Mouse (Mus musculus) midbrain, embryonic 15.5 days (tissue): ENCODE data around the gene Pbx3. TPM values are rescaled to one million over a fixed set of nuclear protein-coding genes. Genes with fewer than 3 reads are reported as not detected.

ENCODE experiments used
- ATAC-seq: fragments of 200-750 bp; cut with Nextera tagmentation; replicated peaks from 2 replicates; pipeline ENCODE4 v1.8.0; 2017; ENCODE audit warnings: moderate TSS enrichment
- H3K27ac ChIP-seq: fragments of 300-500 bp; sonication (generic); 2 replicates; pipeline ENCODE4 v1.5.1; 2015; ENCODE audit warnings: mild to moderate bottlenecking, inconsistent platforms
- H3K27me3 ChIP-seq: fragments of 300-500 bp; sonication (generic); replicated peaks from 2 replicates; pipeline ENCODE4 v1.6.1; 2015; ENCODE audit warnings: inconsistent platforms
- H3K36me3 ChIP-seq: fragments of 300-500 bp; sonication (generic); replicated peaks from 2 replicates; pipeline ENCODE4 v1.6.1; 2015; ENCODE audit warnings: inconsistent platforms
- H3K4me1 ChIP-seq: fragments of 300-500 bp; sonication (generic); 2 replicates; pipeline ENCODE4 v1.6.1; 2015; ENCODE audit warnings: inconsistent platforms
- H3K4me2 ChIP-seq: fragments of 300-500 bp; sonication (generic); 2 replicates; pipeline ENCODE4 v1.6.1; 2015; ENCODE audit warnings: inconsistent platforms, mild to moderate bottlenecking, moderate library complexity
- H3K4me3 ChIP-seq: fragments of 300-500 bp; sonication (generic); 2 replicates; pipeline ENCODE4 v1.5.1; 2015; ENCODE audit warnings: mild to moderate bottlenecking, inconsistent platforms
- H3K9ac ChIP-seq: fragments of 300-500 bp; sonication (generic); 2 replicates; pipeline ENCODE4 v1.6.1; 2015; ENCODE audit warnings: mild to moderate bottlenecking, inconsistent platforms
- H3K9me3 ChIP-seq: fragments of 300-500 bp; sonication (generic); 2 replicates; pipeline ENCODE4 v1.6.1; 2016; ENCODE audit warnings: inconsistent platforms
- WGBS: fragments of 180-500 bp; shearing (Covaris S2); methylation state at CpG from one replicate; pipeline ENCODE4 v1.1.7; 2015; ENCODE audit warnings: mixed read lengths; 5-methylcytosine and 5-hydroxymethylcytosine counted together
- polyA plus RNA-seq: library from polyadenylated mRNA; unstranded; fragments of >200 nt; fragmentation: Nextera tagmentation; extraction: Ambion mirVana; gene quantifications from 2 replicates; pipeline ENCODE4 v1.2.1, GENCODE M21; 2015

Pbx3 gene
- polyA plus RNA-seq, 1 experiment from 2014 or later: 106 TPM

- H3K9ac ChIP-seq: no peak overlapping the region
- H3K27ac ChIP-seq: no peak overlapping the region
- WGBS: 60% methylated on average over 5 of the region's 5 CpGs
- H3K4me2 ChIP-seq: no peak overlapping the region
- H3K36me3 ChIP-seq: no peaks in the 10 kb centered on the region
- no peaks in the 10 kb centered on the region for H3K27me3 ChIP-seq
- H3K4me1 ChIP-seq: no peaks in the 10 kb centered on the region; the same call in 1 of the 2 replicates
- no peaks in the 10 kb centered on the region for H3K9me3 ChIP-seq
- no peak for ATAC-seq
- H3K4me3 ChIP-seq: no peak overlapping the region
Measured at GRCm38 (mm10) chr2:34154833-34155232, 218.1 kb downstream of the Pbx3 start.

GRCm38 (mm10) chr2:34153336-34153735 is 219.6 kb downstream of the Pbx3 start:
- no peaks in the 10 kb centered on the region; the same call in 1 of the 2 replicates for H3K4me1 ChIP-seq
- no peaks in the 10 kb centered on the region for H3K9me3 ChIP-seq
- no peak for ATAC-seq
- no peak overlapping the region for H3K27ac ChIP-seq
- WGBS: 68% methylated on average over 6 of the region's 6 CpGs
- no peak overlapping the region for H3K4me2 ChIP-seq
- H3K36me3 ChIP-seq: no peaks in the 10 kb centered on the region
- H3K9ac ChIP-seq: no peak overlapping the region
- no peak overlapping the region for H3K4me3 ChIP-seq
- H3K27me3 ChIP-seq: no peaks in the 10 kb centered on the region

GRCm38 (mm10) chr2:34150560-34150959 is 222.4 kb downstream of the Pbx3 start:
- H3K4me1 ChIP-seq: peaks cover 2% of the 10 kb centered on the region; the same call in 1 of the 2 replicates
- H3K27ac ChIP-seq: no peak overlapping the region
- no peaks in the 10 kb centered on the region for H3K36me3 ChIP-seq
- ATAC-seq: no peak
- no peaks in the 10 kb centered on the region for H3K9me3 ChIP-seq
- H3K9ac ChIP-seq: no peak overlapping the region
- no peaks in the 10 kb centered on the region for H3K27me3 ChIP-seq
- 93% methylated on average over 4 of the region's 4 CpGs for WGBS
- H3K4me3 ChIP-seq: no peak overlapping the region
- H3K4me2 ChIP-seq: no peak overlapping the region

DNA sequence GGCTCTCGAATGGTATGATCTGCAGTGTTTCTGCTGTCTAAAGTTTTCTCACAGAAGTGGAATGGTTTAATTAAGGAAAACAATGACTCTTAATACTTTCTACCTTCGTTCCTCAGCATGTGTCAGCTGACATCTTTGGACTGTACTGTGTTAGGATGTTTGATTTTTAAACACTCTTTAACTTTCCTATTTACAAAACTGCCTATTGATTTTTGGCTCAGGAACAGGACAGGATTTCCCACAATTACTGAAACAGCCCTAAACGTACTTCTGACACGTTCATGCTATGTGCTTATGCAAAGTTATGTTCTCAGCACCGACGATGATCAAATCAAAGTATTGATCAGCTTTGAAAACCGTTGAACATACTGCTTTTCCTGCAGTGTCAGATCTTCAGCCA is 224.7 kb downstream of the Pbx3 start:
- no peak for ATAC-seq
- Histone ChIP-seq H3K27me3 (no peaks in the 10 kb centered on the region), H3K9ac (no peak overlapping the region), H3K4me2 (no peak overlapping the region), H3K27ac (no peak overlapping the region), H3K4me3 (no peak overlapping the region), H3K4me1 (peaks cover 2% of the 10 kb centered on the region; the same call in 1 of the 2 replicates), H3K9me3 (no peaks in the 10 kb centered on the region), H3K36me3 (no peaks in the 10 kb centered on the region)
- 77% methylated on average over 7 of the region's 7 CpGs for WGBS

GRCm38 (mm10) chr2:34147476-34147875 is 225.5 kb downstream of the Pbx3 start:
- H3K27ac ChIP-seq: no peak overlapping the region
- no peaks in the 10 kb centered on the region for H3K27me3 ChIP-seq
- H3K4me3 ChIP-seq: no peak overlapping the region
- H3K9me3 ChIP-seq: no peaks in the 10 kb centered on the region
- H3K36me3 ChIP-seq: no peaks in the 10 kb centered on the region
- WGBS: 71% methylated on average over 14 of the region's 14 CpGs
- no peak overlapping the region for H3K4me2 ChIP-seq
- peaks cover 2% of the 10 kb centered on the region; the same call in 1 of the 2 replicates for H3K4me1 ChIP-seq
- H3K9ac ChIP-seq: no peak overlapping the region
- ATAC-seq: no peak

DNA sequence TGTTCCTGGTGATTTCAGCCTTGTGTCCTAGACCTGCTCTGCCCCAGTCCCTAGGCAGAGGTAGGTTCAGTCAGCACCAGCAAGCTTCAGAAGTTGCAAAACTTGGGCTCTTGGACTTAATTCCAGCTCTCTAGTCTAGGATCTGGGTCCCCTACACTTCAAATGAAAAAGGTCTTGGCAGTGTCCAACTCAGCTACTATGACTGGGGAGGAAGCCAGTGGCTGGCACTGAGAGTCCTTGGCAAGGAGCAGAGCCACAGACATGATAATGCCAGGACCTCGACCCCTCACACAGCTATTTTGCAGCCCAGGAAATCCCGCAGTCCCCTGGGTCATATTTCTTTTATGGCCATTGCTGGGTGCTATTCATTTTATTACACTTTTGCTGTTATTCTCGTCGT is 225.9 kb downstream of the Pbx3 start:
- H3K9me3 ChIP-seq: no peaks in the 10 kb centered on the region
- no peak overlapping the region for H3K4me3 ChIP-seq
- H3K27me3 ChIP-seq: no peaks in the 10 kb centered on the region
- H3K36me3 ChIP-seq: no peaks in the 10 kb centered on the region
- no peak overlapping the region for H3K4me2 ChIP-seq
- ATAC-seq: no peak
- WGBS: 68% methylated on average over 4 of the region's 4 CpGs
- H3K27ac ChIP-seq: no peak overlapping the region
- H3K4me1 ChIP-seq: peaks cover 2% of the 10 kb centered on the region; the same call in 1 of the 2 replicates
- no peak overlapping the region for H3K9ac ChIP-seq

GRCm38 (mm10) chr2:34146431-34146830 is 226.5 kb downstream of the Pbx3 start:
- 84% methylated on average over 1 of the region's 1 CpGs for WGBS
- no peak overlapping the region for H3K9ac ChIP-seq
- H3K9me3 ChIP-seq: no peaks in the 10 kb centered on the region
- H3K4me2 ChIP-seq: no peak overlapping the region
- H3K27me3 ChIP-seq: no peaks in the 10 kb centered on the region
- peaks cover 2% of the 10 kb centered on the region; the same call in 1 of the 2 replicates for H3K4me1 ChIP-seq
- no peak overlapping the region for H3K27ac ChIP-seq
- no peak overlapping the region for H3K4me3 ChIP-seq
- H3K36me3 ChIP-seq: no peaks in the 10 kb centered on the region
- ATAC-seq: no peak

- Histone ChIP-seq H3K4me2 (no peak overlapping the region), H3K36me3 (no peaks in the 10 kb centered on the region), H3K27me3 (no peaks in the 10 kb centered on the region), H3K4me1 (no peaks in the 10 kb centered on the region), H3K9me3 (no peaks in the 10 kb centered on the region), H3K9ac (no peak overlapping the region), H3K4me3 (no peak overlapping the region), H3K27ac (no peak overlapping the region)
- no peak for ATAC-seq
- 96% methylated on average over 5 of the region's 5 CpGs for WGBS
Measured at GRCm38 (mm10) chr2:34139470-34140158, 233.3 kb downstream of the Pbx3 start.

DNA sequence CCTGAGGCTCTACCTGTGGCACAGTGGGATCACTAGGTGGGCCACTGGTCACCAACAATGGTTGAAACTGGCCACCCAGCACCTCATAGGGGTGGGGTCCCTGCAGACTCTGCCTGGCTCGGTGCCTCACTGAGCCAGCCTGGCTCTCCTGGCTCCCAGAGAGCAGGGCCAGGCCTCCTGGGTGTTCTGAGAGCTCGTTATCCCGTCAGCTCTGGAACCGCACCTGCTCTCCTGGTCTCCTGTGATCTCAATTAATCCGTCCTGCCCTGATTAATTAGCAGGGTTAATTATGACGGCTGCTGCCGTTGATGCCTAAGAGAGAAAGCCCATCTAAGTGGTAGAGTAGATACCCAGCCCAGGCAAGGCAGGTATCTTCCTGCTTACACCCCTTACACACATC is 237.6 kb downstream of the Pbx3 start:
- ATAC-seq: no peak
- Histone ChIP-seq H3K27ac (no peak overlapping the region), H3K4me1 (peaks cover under 1% of the 10 kb centered on the region; the same call in 1 of the 2 replicates), H3K4me3 (no peak overlapping the region), H3K9me3 (no peaks in the 10 kb centered on the region), H3K4me2 (no peak overlapping the region), H3K36me3 (no peaks in the 10 kb centered on the region), H3K27me3 (no peaks in the 10 kb centered on the region), H3K9ac (no peak overlapping the region)
- WGBS: 46% methylated on average over 7 of the region's 7 CpGs

- Histone ChIP-seq H3K4me1 (peaks cover 13% of the 10 kb centered on the region), H3K36me3 (no peaks in the 10 kb centered on the region)
Measured at GRCm38 (mm10) chr2:34132751-34133150, 240.2 kb downstream of the Pbx3 start.

GRCm38 (mm10) chr2:34129674-34130267 is 243.2 kb downstream of the Pbx3 start:
- Histone ChIP-seq H3K9me3 (no peaks in the 10 kb centered on the region), H3K9ac (no peak overlapping the region), H3K4me1 (peaks cover 13% of the 10 kb centered on the region), H3K4me2 (peak overlapping the region; percentile 8; the same call in 1 of the 2 replicates), H3K27ac (peak overlapping the region; percentile 4; the same call in 1 of the 2 replicates), H3K36me3 (no peaks in the 10 kb centered on the region), H3K4me3 (no peak overlapping the region), H3K27me3 (no peaks in the 10 kb centered on the region)
- WGBS: 39% methylated on average over 13 of the region's 13 CpGs
- ATAC-seq: peak; percentile 63

More at GRCm38 (mm10) chr2:34132751-34133150, 240.2 kb downstream of the Pbx3 start:
- Histone ChIP-seq H3K9me3 (no peaks in the 10 kb centered on the region), H3K4me3 (no peak overlapping the region), H3K27me3 (no peaks in the 10 kb centered on the region), H3K4me2 (no peak overlapping the region), H3K27ac (no peak overlapping the region), H3K9ac (no peak overlapping the region)
- 90% methylated on average over 1 of the region's 1 CpGs for WGBS
- no peak for ATAC-seq

DNA sequence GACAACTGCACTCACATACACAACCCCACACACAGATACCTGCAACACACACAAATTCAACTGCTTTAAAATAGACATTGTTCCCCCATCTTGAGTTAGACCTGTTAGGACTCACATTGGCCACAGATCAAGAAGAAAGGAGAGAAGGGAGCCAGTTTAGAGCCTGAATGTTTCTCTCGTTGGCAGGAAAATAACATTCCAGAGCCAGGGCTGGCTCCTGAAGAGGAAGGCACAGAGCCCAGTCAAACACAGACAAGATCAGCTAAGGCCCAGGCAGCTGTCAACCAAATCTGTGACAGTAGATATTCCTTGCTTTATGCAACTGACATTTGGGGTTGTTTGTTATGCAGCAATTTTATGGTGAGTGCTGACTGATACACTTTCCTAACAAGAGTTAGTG is 245.1 kb downstream of the Pbx3 start:
- no peak overlapping the region for H3K27ac ChIP-seq
- H3K4me2 ChIP-seq: no peak overlapping the region
- H3K4me3 ChIP-seq: no peak overlapping the region
- H3K27me3 ChIP-seq: no peaks in the 10 kb centered on the region
- WGBS: 83% methylated on average over 1 of the region's 1 CpGs
- no peaks in the 10 kb centered on the region for H3K36me3 ChIP-seq
- ATAC-seq: no peak
- H3K9ac ChIP-seq: no peak overlapping the region
- H3K4me1 ChIP-seq: peaks cover 13% of the 10 kb centered on the region
- no peaks in the 10 kb centered on the region for H3K9me3 ChIP-seq

GRCm38 (mm10) chr2:34123896-34124295 is 249.0 kb downstream of the Pbx3 start:
- H3K36me3 ChIP-seq: no peaks in the 10 kb centered on the region
- no peak overlapping the region for H3K4me3 ChIP-seq
- H3K27me3 ChIP-seq: no peaks in the 10 kb centered on the region
- WGBS: 84% methylated on average over 12 of the region's 12 CpGs
- no peak overlapping the region for H3K27ac ChIP-seq
- no peak overlapping the region for H3K4me2 ChIP-seq
- no peaks in the 10 kb centered on the region for H3K9me3 ChIP-seq
- H3K4me1 ChIP-seq: no peaks in the 10 kb centered on the region
- H3K9ac ChIP-seq: no peak overlapping the region
- no peak for ATAC-seq
